Mouse (Mus musculus): ENCODE results near the gene Umod.

DNA sequence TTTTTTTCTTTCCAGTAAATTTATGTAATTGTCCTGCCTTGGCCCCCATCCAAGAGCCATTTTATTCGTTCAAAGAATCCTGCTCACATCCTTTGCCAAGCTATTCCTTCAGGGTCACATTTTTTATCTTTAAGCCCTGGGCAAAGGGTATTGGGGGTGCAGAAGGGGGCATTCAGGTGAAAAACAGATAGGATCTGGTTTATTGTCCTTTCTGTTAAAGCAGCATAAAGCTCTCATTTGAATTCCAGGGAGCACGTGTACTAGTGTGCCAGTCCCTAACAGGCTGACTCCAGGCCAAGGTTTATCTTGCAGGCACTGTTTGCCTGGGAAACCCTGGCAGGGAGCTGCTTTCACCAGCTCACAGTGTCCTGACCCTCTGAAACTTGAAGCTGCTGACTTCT, 46.8 kb upstream of the Umod start:
- no peak for TF ChIP-seq POLR2A (IDR thresholded peaks at IDR 0.05; ENCODE audit: borderline replicate concordance, extremely low read depth, insufficient read depth, insufficient read length, poor library complexity, severe bottlenecking)
- no peak for TF ChIP-seq CTCF (IDR thresholded peaks at IDR 0.05; ENCODE audit: borderline replicate concordance, extremely low read depth, insufficient read depth, insufficient read length)
